Mouse (Mus musculus) left cerebral cortex, postnatal 4 days (tissue): ENCODE data around the gene Tm6sf2. TPM values are rescaled to one million over a fixed set of nuclear protein-coding genes. Genes with fewer than 3 reads are reported as not detected.

Source experiments
- microRNA-seq: library from miRNA; unstranded; fragments of <30 nt; microRNA quantifications from one replicate; pipeline ENCODE4 v1.2.0, GENCODE M21; 2022
- total RNA-seq, 2 experiments: library from RNA; stranded (reverse); gene quantifications; 2 replicates each; pipeline ENCODE4 v1.2.3; 2021

Tm6sf2 gene
- total RNA-seq, 2 experiments from 2014 or later, result 1.0 to 1.6 TPM

Small RNA genes within 50 kb of the gene (microRNA-seq; reads per million reads assigned to microRNA genes)
- 13.9 reads per million, percentile 31 among the genes with 10 or more reads in this experiment for gene Mir7066

Other genes starting within 250 kb of the Tm6sf2 start
- 10 to 100 TPM; 24.3 to 25.0 TPM for gene Pbx4, start 240.4 kb upstream of the Tm6sf2 start, total RNA-seq
- gene Cilp2, start 185.2 kb upstream of the Tm6sf2 start, total RNA-seq, result 1 to 10 TPM; 4.5 to 4.7 TPM
- not detected for gene Tssk6, start 170.7 kb upstream of the Tm6sf2 start, total RNA-seq
- 10 to 100 TPM; 79.0 to 86.6 TPM for gene Ndufa13, start 170.4 kb upstream of the Tm6sf2 start, total RNA-seq
- 10 to 100 TPM in 1 of 2 experiments, 1 to 10 TPM in 1; 9.5 to 10.4 TPM for gene Yjefn3, start 170.2 kb upstream of the Tm6sf2 start, total RNA-seq
- gene Gatad2a, start 76.5 kb upstream of the Tm6sf2 start, total RNA-seq, result 10 to 100 TPM; 41.9 to 44.8 TPM
- 10 to 100 TPM; 87.6 to 88.9 TPM for gene Mau2, start 30.2 kb upstream of the Tm6sf2 start, total RNA-seq
- 10 to 100 TPM; 48.5 to 52.6 TPM for gene Sugp1, start 30.1 kb upstream of the Tm6sf2 start, total RNA-seq
- 1 to 10 TPM; 1.4 to 1.5 TPM for gene Hapln4, start 10.5 kb downstream of the Tm6sf2 start, total RNA-seq
- gene Ncan, start 47.9 kb downstream of the Tm6sf2 start, total RNA-seq, result 100 to 1,000 TPM; 511 to 532 TPM
- gene Nr2c2ap, start 58.4 kb downstream of the Tm6sf2 start, total RNA-seq, result 10 to 100 TPM; 33.0 to 34.5 TPM
- 10 to 100 TPM; 11.7 to 14.6 TPM for gene Rfxank, start 66.2 kb downstream of the Tm6sf2 start, total RNA-seq
- 10 to 100 TPM; 42.2 to 44.7 TPM for gene Borcs8, start 66.6 kb downstream of the Tm6sf2 start, total RNA-seq
- gene Mef2b, start 66.8 kb downstream of the Tm6sf2 start, total RNA-seq, result under 1 TPM; 0.72 to 0.94 TPM
- 10 to 100 TPM; 48.3 to 56.0 TPM for gene Tmem161a, start 99.4 kb downstream of the Tm6sf2 start, total RNA-seq
- 10 to 100 TPM; 20.7 to 24.9 TPM for gene Slc25a42, start 139.4 kb downstream of the Tm6sf2 start, total RNA-seq
- 100 to 1,000 TPM; 160 to 169 TPM for gene Sugp2, start 161.3 kb downstream of the Tm6sf2 start, total RNA-seq
- gene Armc6, start 161.5 kb downstream of the Tm6sf2 start, total RNA-seq, result 100 to 1,000 TPM; 111 to 122 TPM
- 10 to 100 TPM; 20.0 to 22.3 TPM for gene Homer3, start 209.9 kb downstream of the Tm6sf2 start, total RNA-seq
- 10 to 100 TPM; 65.7 to 69.9 TPM for gene Ddx49, start 229.6 kb downstream of the Tm6sf2 start, total RNA-seq
- gene Cope, start 229.6 kb downstream of the Tm6sf2 start, total RNA-seq, result 100 to 1,000 TPM; 110 to 113 TPM
- 10 to 100 TPM; 61.6 to 67.6 TPM for gene Cers1, start 242.9 kb downstream of the Tm6sf2 start, total RNA-seq